Mouse (Mus musculus) limb, embryonic 13.5 days (tissue): ENCODE results near the gene Dennd1a. TPM values are rescaled to one million over a fixed set of nuclear protein-coding genes. Genes with fewer than 3 reads are reported as not detected.
A peak's percentile ranks its signal among the peaks of the same experiment; 100 is the strongest.

Source experiments
- ATAC-seq: fragments of 200-750 bp; cut with Nextera tagmentation; 2 replicates; pipeline ENCODE4 v1.8.0; 2017; ENCODE audit warnings: low read depth, moderate number of reproducible peaks, moderate TSS enrichment; ENCODE audit not compliant: low FRiP score
- H3K27ac ChIP-seq: fragments of 300-500 bp; sonication (generic); 2 replicates; pipeline ENCODE4 v1.5.1; 2015; ENCODE audit warnings: inconsistent platforms, mild to moderate bottlenecking, moderate library complexity
- H3K27me3 ChIP-seq: fragments of 300-500 bp; sonication (generic); 2 replicates; pipeline ENCODE4 v1.6.1; 2015; ENCODE audit warnings: mild to moderate bottlenecking, inconsistent platforms
- H3K36me3 ChIP-seq: fragments of 300-500 bp; sonication (generic); 2 replicates; pipeline ENCODE4 v1.6.1; 2015; ENCODE audit warnings: inconsistent platforms, mild to moderate bottlenecking, moderate library complexity
- H3K4me1 ChIP-seq: fragments of 300-500 bp; sonication (generic); 2 replicates; pipeline ENCODE4 v1.6.1; 2015; ENCODE audit warnings: inconsistent platforms
- H3K4me2 ChIP-seq: fragments of 300-500 bp; sonication (generic); replicated peaks from 2 replicates; pipeline ENCODE4 v1.6.1; 2015; ENCODE audit warnings: inconsistent platforms, mild to moderate bottlenecking, moderate library complexity
- H3K4me3 ChIP-seq: fragments of 300-500 bp; sonication (generic); 2 replicates; pipeline ENCODE4 v1.5.1; 2015; ENCODE audit warnings: moderate library complexity, mild to moderate bottlenecking, inconsistent platforms
- H3K9ac ChIP-seq: fragments of 300-500 bp; sonication (generic); 2 replicates; pipeline ENCODE4 v1.6.1; 2015; ENCODE audit warnings: mild to moderate bottlenecking, inconsistent platforms
- H3K9me3 ChIP-seq: fragments of 300-500 bp; sonication (generic); 2 replicates; pipeline ENCODE4 v1.6.1; 2016; ENCODE audit warnings: inconsistent platforms
- WGBS: fragments of 180-500 bp; shearing (Covaris S2); methylation state at CpG from one replicate; pipeline ENCODE4 v1.1.7; 2015; 5-methylcytosine and 5-hydroxymethylcytosine counted together
- polyA plus RNA-seq: library from polyadenylated mRNA; unstranded; fragments of >200 nt; fragmentation: Nextera tagmentation; extraction: Ambion mirVana; gene quantifications from 2 replicates; pipeline ENCODE4 v1.2.1, GENCODE M21; 2015

Gene Dennd1a
- polyA plus RNA-seq, 1 experiment from 2014 or later = 15.8 TPM

- no peak for ATAC-seq
- Histone ChIP-seq H3K36me3 (0 out of 2 replicates have a peak, but pooled peaks cover 3% of the 10 kb centered on the region), H3K4me1 (peaks cover 5% of the 10 kb centered on the region), H3K27me3 (no peaks in the 10 kb centered on the region), H3K9me3 (no peaks in the 10 kb centered on the region), H3K27ac (no peak overlapping the region), H3K9ac (no peak overlapping the region), H3K4me3 (no peak overlapping the region), H3K4me2 (no peak overlapping the region)
- 83% methylated on average over 1 of the region's 1 CpGs for WGBS
These were observed 272.5 kb downstream of the Dennd1a start for GRCm38 (mm10) chr2:38014702-38015101.

GRCm38 (mm10) chr2:38013839-38014365 lies 273.3 kb downstream of the Dennd1a start:
- peak; percentile 72; the same call in 1 of the 2 replicates for ATAC-seq
- H3K27ac ChIP-seq = no peak overlapping the region
- 0 out of 2 replicates have a peak overlapping the region, but pooled peaks have one; percentile 12 for H3K4me2 ChIP-seq
- no peaks in the 10 kb centered on the region for H3K9me3 ChIP-seq
- WGBS = 39% methylated on average over 5 of the region's 5 CpGs
- 0 out of 2 replicates have a peak, but pooled peaks cover 3% of the 10 kb centered on the region for H3K36me3 ChIP-seq
- no peaks in the 10 kb centered on the region for H3K27me3 ChIP-seq
- H3K9ac ChIP-seq = no peak overlapping the region
- peaks cover 5% of the 10 kb centered on the region for H3K4me1 ChIP-seq
- no peak overlapping the region for H3K4me3 ChIP-seq

- peaks cover 8% of the 10 kb centered on the region for H3K4me1 ChIP-seq
- no peaks in the 10 kb centered on the region for H3K27me3 ChIP-seq
- H3K36me3 ChIP-seq = no peaks in the 10 kb centered on the region
- no peaks in the 10 kb centered on the region for H3K9me3 ChIP-seq
- H3K4me3 ChIP-seq = no peak overlapping the region
- 38% methylated on average over 1 of the region's 1 CpGs for WGBS
- no peak overlapping the region for H3K27ac ChIP-seq
- H3K9ac ChIP-seq = no peak overlapping the region
- no peak overlapping the region for H3K4me2 ChIP-seq
- no peak for ATAC-seq
These were observed 280.0 kb downstream of the Dennd1a start for GRCm38 (mm10) chr2:38007238-38007637.

GRCm38 (mm10) chr2:38003183-38003680 lies 284.0 kb downstream of the Dennd1a start:
- no peaks in the 10 kb centered on the region for H3K27me3 ChIP-seq
- H3K27ac ChIP-seq = no peak overlapping the region; the same call in 1 of the 2 replicates
- 0 out of 2 replicates have a peak overlapping the region, but pooled peaks have one; percentile 31 for H3K9ac ChIP-seq
- H3K9me3 ChIP-seq = no peaks in the 10 kb centered on the region
- H3K4me1 ChIP-seq = peaks cover 8% of the 10 kb centered on the region
- no peaks in the 10 kb centered on the region for H3K36me3 ChIP-seq
- 0 out of 2 replicates have a peak overlapping the region, but pooled peaks have one; percentile 14 for H3K4me2 ChIP-seq
- no peak overlapping the region for H3K4me3 ChIP-seq
- ATAC-seq = no peak
- WGBS = 32% methylated on average over 9 of the region's 9 CpGs

GRCm38 (mm10) chr2:38001004-38001403 lies 286.2 kb downstream of the Dennd1a start:
- Histone ChIP-seq H3K4me3 (no peak overlapping the region), H3K36me3 (no peaks in the 10 kb centered on the region), H3K4me1 (peaks cover 8% of the 10 kb centered on the region), H3K27me3 (no peaks in the 10 kb centered on the region), H3K9ac (no peak overlapping the region), H3K4me2 (no peak overlapping the region), H3K9me3 (no peaks in the 10 kb centered on the region), H3K27ac (no peak overlapping the region)
- WGBS = 100% methylated on average over 1 of the region's 1 CpGs
- ATAC-seq = no peak

GRCm38 (mm10) chr2:37997966-37998365 lies 289.2 kb downstream of the Dennd1a start:
- 42% methylated on average over 3 of the region's 3 CpGs for WGBS
- Histone ChIP-seq H3K4me2 (no peak overlapping the region), H3K27ac (no peak overlapping the region), H3K36me3 (no peaks in the 10 kb centered on the region), H3K27me3 (no peaks in the 10 kb centered on the region), H3K4me3 (no peak overlapping the region), H3K9ac (no peak overlapping the region), H3K9me3 (no peaks in the 10 kb centered on the region), H3K4me1 (peaks cover 1% of the 10 kb centered on the region; the same call in 1 of the 2 replicates)
- no peak for ATAC-seq

GRCm38 (mm10) chr2:37989091-37989490 lies 298.1 kb downstream of the Dennd1a start:
- H3K9me3 ChIP-seq = no peaks in the 10 kb centered on the region
- WGBS = 91% methylated on average over 3 of the region's 3 CpGs
- no peak overlapping the region for H3K9ac ChIP-seq
- ATAC-seq = no peak
- 0 out of 2 replicates have a peak, but pooled peaks cover 3% of the 10 kb centered on the region for H3K27me3 ChIP-seq
- H3K36me3 ChIP-seq = no peaks in the 10 kb centered on the region
- H3K4me2 ChIP-seq = no peak overlapping the region
- no peak overlapping the region for H3K4me3 ChIP-seq
- no peak overlapping the region for H3K27ac ChIP-seq
- peaks cover 18% of the 10 kb centered on the region for H3K4me1 ChIP-seq

- no peaks in the 10 kb centered on the region for H3K9me3 ChIP-seq
- no peak overlapping the region for H3K4me2 ChIP-seq
- ATAC-seq = no peak
- H3K36me3 ChIP-seq = no peaks in the 10 kb centered on the region
- H3K4me1 ChIP-seq = peaks cover 18% of the 10 kb centered on the region
- H3K27me3 ChIP-seq = 0 out of 2 replicates have a peak, but pooled peaks cover 3% of the 10 kb centered on the region
- WGBS = 94% methylated on average over 1 of the region's 1 CpGs
- no peak overlapping the region for H3K9ac ChIP-seq
- H3K27ac ChIP-seq = no peak overlapping the region
- H3K4me3 ChIP-seq = no peak overlapping the region
These were observed 298.9 kb downstream of the Dennd1a start for GRCm38 (mm10) chr2:37988301-37988700.

GRCm38 (mm10) chr2:37985690-37986222 lies 301.4 kb downstream of the Dennd1a start:
- no peaks in the 10 kb centered on the region for H3K9me3 ChIP-seq
- peaks cover 18% of the 10 kb centered on the region for H3K4me1 ChIP-seq
- H3K9ac ChIP-seq = no peak overlapping the region
- peak overlapping the region; percentile 1 for H3K27ac ChIP-seq
- 13% methylated on average over 5 of the region's 5 CpGs for WGBS
- ATAC-seq = no peak
- peaks cover 10% of the 10 kb centered on the region; the same call in 1 of the 2 replicates for H3K27me3 ChIP-seq
- H3K4me3 ChIP-seq = no peak overlapping the region
- peak overlapping the region; percentile 21; the same call in 1 of the 2 replicates for H3K4me2 ChIP-seq
- no peaks in the 10 kb centered on the region for H3K36me3 ChIP-seq

- H3K27me3 ChIP-seq = peaks cover 23% of the 10 kb centered on the region; the same call in 1 of the 2 replicates
- peaks cover 28% of the 10 kb centered on the region for H3K4me1 ChIP-seq
- no peak overlapping the region for H3K9ac ChIP-seq
- no peak overlapping the region for H3K4me2 ChIP-seq
- H3K27ac ChIP-seq = no peak overlapping the region
- no peak overlapping the region for H3K4me3 ChIP-seq
- WGBS = 94% methylated on average over 1 of the region's 1 CpGs
- H3K36me3 ChIP-seq = no peaks in the 10 kb centered on the region
- no peak for ATAC-seq
- no peaks in the 10 kb centered on the region for H3K9me3 ChIP-seq
These were observed 304.5 kb downstream of the Dennd1a start for GRCm38 (mm10) chr2:37982714-37983113.

- 66% methylated on average over 15 of the region's 15 CpGs for whole genome bisulfite sequencing
- peaks cover 29% of the 10 kb centered on the region for H3K4me1 ChIP-seq
- ATAC-seq = no peak
- H3K27me3 ChIP-seq = peaks cover 23% of the 10 kb centered on the region; the same call in 1 of the 2 replicates
- H3K9ac ChIP-seq = no peak overlapping the region
- no peak overlapping the region for H3K27ac ChIP-seq
- no peak overlapping the region for H3K4me2 ChIP-seq
- H3K9me3 ChIP-seq = no peaks in the 10 kb centered on the region
- H3K36me3 ChIP-seq = no peaks in the 10 kb centered on the region
- H3K4me3 ChIP-seq = no peak overlapping the region
These were observed 305.4 kb downstream of the Dennd1a start for GRCm38 (mm10) chr2:37981562-37982403.

GRCm38 (mm10) chr2:37974201-37974600 lies 313.0 kb downstream of the Dennd1a start:
- no peak for ATAC-seq
- H3K36me3 ChIP-seq = no peaks in the 10 kb centered on the region
- no peaks in the 10 kb centered on the region for H3K9me3 ChIP-seq
- peaks cover 16% of the 10 kb centered on the region; the same call in 1 of the 2 replicates for H3K27me3 ChIP-seq
- no peak overlapping the region for H3K4me2 ChIP-seq
- 24% methylated on average over 3 of the region's 3 CpGs for WGBS
- H3K9ac ChIP-seq = no peak overlapping the region
- H3K27ac ChIP-seq = no peak overlapping the region
- no peak overlapping the region for H3K4me3 ChIP-seq
- peaks cover 30% of the 10 kb centered on the region for H3K4me1 ChIP-seq
